Mouse (Mus musculus) embryonic facial prominence, embryonic 12.5 days (tissue): ENCODE results near the gene Krtap6-5. TPM values are rescaled to one million over a fixed set of nuclear protein-coding genes. Genes with fewer than 3 reads are reported as not detected.
"Not testable (repeated sequence)": the region's sequence is repeated elsewhere in the genome, so short reads cannot be mapped to it uniquely, and the experiment has no call there.

ENCODE experiments used
- ATAC-seq: fragments of 200-750 bp; cut with Nextera tagmentation; 2 replicates; pipeline ENCODE4 v1.8.0; 2017; ENCODE audit not compliant: insufficient number of reproducible peaks, insufficient read depth, low FRiP score, low TSS enrichment
- H3K27ac ChIP-seq: fragments of 300-500 bp; sonication (generic); 2 replicates; pipeline ENCODE4 v1.5.1; 2016; ENCODE audit warnings: mild to moderate bottlenecking
- H3K27me3 ChIP-seq: fragments of 300-500 bp; sonication (generic); 2 replicates; pipeline ENCODE4 v1.6.1; 2016; ENCODE audit warnings: mild to moderate bottlenecking, moderate library complexity
- H3K36me3 ChIP-seq: fragments of 300-500 bp; sonication (generic); 2 replicates; pipeline ENCODE4 v1.6.1; 2016; ENCODE audit warnings: mild to moderate bottlenecking
- H3K4me1 ChIP-seq: fragments of 300-500 bp; sonication (generic); 2 replicates; pipeline ENCODE4 v1.6.1; 2016
- H3K4me2 ChIP-seq: fragments of 300-500 bp; sonication (generic); replicated peaks from 2 replicates; pipeline ENCODE4 v1.6.1; 2016; ENCODE audit warnings: mild to moderate bottlenecking, moderate library complexity
- H3K4me3 ChIP-seq: fragments of 300-500 bp; sonication (generic); 2 replicates; pipeline ENCODE4 v1.5.1; 2016; ENCODE audit warnings: mild to moderate bottlenecking
- H3K9ac ChIP-seq: fragments of 300-500 bp; sonication (generic); 2 replicates; pipeline ENCODE4 v1.6.1; 2016; ENCODE audit warnings: mild to moderate bottlenecking, moderate library complexity
- H3K9me3 ChIP-seq: fragments of 300-500 bp; sonication (generic); 2 replicates; pipeline ENCODE4 v1.6.1; 2016; ENCODE audit warnings: mild to moderate bottlenecking, moderate library complexity
- WGBS: fragments of 180-500 bp; shearing (Covaris S2); methylation state at CpG from one replicate; pipeline ENCODE4 v1.1.7; 2016; 5-methylcytosine and 5-hydroxymethylcytosine counted together
- polyA plus RNA-seq: library from polyadenylated mRNA; unstranded; fragments of >200 nt; fragmentation: Nextera tagmentation; extraction: Ambion mirVana; gene quantifications from 2 replicates; pipeline ENCODE4 v1.2.1, GENCODE M21; 2016

Krtap6-5 gene
- not detected in 2 replicates for polyA plus RNA-seq

GRCm38 (mm10) chr16:89047783-89048182 is at the start of gene Krtap6-5:
Krtap6-5 (minus strand) TSS chr16:89047883.
- no peaks in the 10 kb centered on the region for H3K4me1 ChIP-seq
- H3K9me3 ChIP-seq: no peaks in the 10 kb centered on the region
- H3K27ac ChIP-seq: no peak within 1 kb of the TSS
- no peaks in the 10 kb centered on the region for H3K36me3 ChIP-seq
- 92% methylated on average over 3 of the region's 3 CpGs for WGBS
- no peak within 1 kb of the TSS for H3K4me2 ChIP-seq
- no peak within 1 kb of the TSS for H3K9ac ChIP-seq
- no peaks in the 10 kb centered on the region for H3K27me3 ChIP-seq
- no peak for ATAC-seq
- no peak within 1 kb of the TSS for H3K4me3 ChIP-seq

- not testable (repeated sequence) for H3K36me3 ChIP-seq, H3K9me3 ChIP-seq, H3K4me3 ChIP-seq, H3K27ac ChIP-seq, H3K9ac ChIP-seq, ATAC-seq, H3K4me2 ChIP-seq, H3K27me3 ChIP-seq, H3K4me1 ChIP-seq
- 68% methylated on average over 2 of the region's 2 CpGs for WGBS
These were observed 23.4 kb upstream of the Krtap6-5 start for GRCm38 (mm10) chr16:89071041-89071440.

- H3K27me3 ChIP-seq, H3K9ac ChIP-seq, H3K4me1 ChIP-seq, H3K4me2 ChIP-seq, H3K4me3 ChIP-seq, H3K36me3 ChIP-seq, ATAC-seq, H3K9me3 ChIP-seq, H3K27ac ChIP-seq: not testable (repeated sequence)
- WGBS: no CpG with 5 or more reads among the region's 2 CpGs
These were observed 16.2 kb upstream of the Krtap6-5 start, which contains the start of gene 1110025L11Rik for GRCm38 (mm10) chr16:89063902-89064301. 1110025L11Rik (minus strand) TSS chr16:89064002.

GRCm38 (mm10) chr16:89041372-89041771 is 6.3 kb downstream of the Krtap6-5 start, which contains the start of gene Gm10228:
Gm10228 (minus strand) TSS chr16:89041472.
- H3K9me3 ChIP-seq, ATAC-seq, H3K4me2 ChIP-seq, H3K27ac ChIP-seq, H3K4me1 ChIP-seq, H3K36me3 ChIP-seq, H3K4me3 ChIP-seq, H3K27me3 ChIP-seq, H3K9ac ChIP-seq: not testable (repeated sequence)
- WGBS: 92% methylated on average over 2 of the region's 4 CpGs

GRCm38 (mm10) chr16:89031399-89031798 is 16.3 kb downstream of the Krtap6-5 start, which contains the start of gene Krtap6-1:
Krtap6-1 (plus strand) TSS chr16:89031699.
- H3K27ac ChIP-seq, H3K9ac ChIP-seq, H3K9me3 ChIP-seq, H3K4me1 ChIP-seq, H3K36me3 ChIP-seq, H3K4me2 ChIP-seq, ATAC-seq, H3K27me3 ChIP-seq, H3K4me3 ChIP-seq: not testable (repeated sequence)
- 91% methylated on average over 3 of the region's 3 CpGs for WGBS

GRCm38 (mm10) chr16:89014984-89015383 is 32.7 kb downstream of the Krtap6-5 start, which contains the start of gene Gm10229:
Gm10229 (plus strand) TSS chr16:89015284.
- H3K4me2 ChIP-seq, H3K27ac ChIP-seq: not testable (repeated sequence)

GRCm38 (mm10) chr16:89013973-89014372 is 33.7 kb downstream of the Krtap6-5 start:
- no peak overlapping the region for H3K27ac ChIP-seq
- no peaks in the 10 kb centered on the region for H3K9me3 ChIP-seq
- no peak overlapping the region for H3K4me3 ChIP-seq
- 95% methylated on average over 3 of the region's 3 CpGs for WGBS
- H3K36me3 ChIP-seq: no peaks in the 10 kb centered on the region
- H3K9ac ChIP-seq: no peak overlapping the region
- ATAC-seq: no peak
- H3K27me3 ChIP-seq: no peaks in the 10 kb centered on the region
- H3K4me2 ChIP-seq: no peak overlapping the region
- H3K4me1 ChIP-seq: no peaks in the 10 kb centered on the region

More at GRCm38 (mm10) chr16:89014984-89015383, 32.7 kb downstream of the Krtap6-5 start, which contains the start of gene Gm10229:
- not testable (repeated sequence) for ATAC-seq, H3K9ac ChIP-seq, H3K9me3 ChIP-seq, H3K4me3 ChIP-seq, H3K27me3 ChIP-seq, H3K4me1 ChIP-seq, H3K36me3 ChIP-seq
- WGBS: 96% methylated on average over 3 of the region's 3 CpGs

- Histone ChIP-seq H3K4me3 (no peak within 1 kb of the TSS), H3K4me2 (no peak within 1 kb of the TSS), H3K36me3 (no peaks in the 10 kb centered on the region), H3K9me3 (no peaks in the 10 kb centered on the region), H3K9ac (no peak within 1 kb of the TSS), H3K27me3 (no peaks in the 10 kb centered on the region), H3K27ac (no peak within 1 kb of the TSS), H3K4me1 (no peaks in the 10 kb centered on the region)
- WGBS: 81% methylated on average over 5 of the region's 5 CpGs
- ATAC-seq: no peak
These were observed 37.0 kb downstream of the Krtap6-5 start, which contains the start of gene Krtap22-2 for GRCm38 (mm10) chr16:89010659-89011058. Krtap22-2 (minus strand) TSS chr16:89010759.

Other genes starting within 250 kb of the Krtap6-5 start
- gene Gm20741, start 235.7 kb downstream of the Krtap6-5 start, polyA plus RNA-seq: not detected in 2 replicates
- not detected in 2 replicates for gene Krtap15, start 227.7 kb downstream of the Krtap6-5 start, polyA plus RNA-seq
- not detected in 2 replicates for gene Krtap14, start 221.7 kb downstream of the Krtap6-5 start, polyA plus RNA-seq
- not detected in 2 replicates for gene Krtap19-1, start 178.5 kb downstream of the Krtap6-5 start, polyA plus RNA-seq
- gene Krtap19-2, start 173.6 kb downstream of the Krtap6-5 start, polyA plus RNA-seq: not detected in 2 replicates
- gene Krtap19-3, start 169.8 kb downstream of the Krtap6-5 start, polyA plus RNA-seq: not detected in 2 replicates
- not detected in 2 replicates for gene Krtap19-4, start 162.8 kb downstream of the Krtap6-5 start, polyA plus RNA-seq
- not detected in 2 replicates for gene Krtap19-5, start 151.4 kb downstream of the Krtap6-5 start, polyA plus RNA-seq
- not detected in 2 replicates for gene Krtap19-9b, start 115.6 kb downstream of the Krtap6-5 start, polyA plus RNA-seq
- not detected in 2 replicates for gene Krtap16-3, start 85.0 kb downstream of the Krtap6-5 start, polyA plus RNA-seq
- not detected in 2 replicates for gene Krtap22-2, start 37.1 kb downstream of the Krtap6-5 start, polyA plus RNA-seq
- gene Gm10229, start 32.6 kb downstream of the Krtap6-5 start, polyA plus RNA-seq: not detected in 2 replicates
- gene Krtap6-1, start 16.2 kb downstream of the Krtap6-5 start, polyA plus RNA-seq: not detected in 2 replicates
- not detected in 2 replicates for gene Gm10228, start 6.4 kb downstream of the Krtap6-5 start, polyA plus RNA-seq
- gene 1110025L11Rik, start 16.1 kb upstream of the Krtap6-5 start, polyA plus RNA-seq: not detected in 2 replicates
- not detected in 2 replicates for gene Krtap6-3, start 36.1 kb upstream of the Krtap6-5 start, polyA plus RNA-seq
- not detected in 2 replicates for gene Gm6358, start 93.0 kb upstream of the Krtap6-5 start, polyA plus RNA-seq
- not detected in 2 replicates for gene Gm10061, start 103.2 kb upstream of the Krtap6-5 start, polyA plus RNA-seq
- gene Gm9789, start 110.1 kb upstream of the Krtap6-5 start, polyA plus RNA-seq: not detected in 2 replicates
- gene Gm7735, start 121.6 kb upstream of the Krtap6-5 start, polyA plus RNA-seq: not detected in 2 replicates
- not detected in 2 replicates for gene 1110057P08Rik, start 126.9 kb upstream of the Krtap6-5 start, polyA plus RNA-seq
- gene Krtap20-2, start 158.0 kb upstream of the Krtap6-5 start, polyA plus RNA-seq: not detected in 2 replicates